Mouse (Mus musculus) ES-E14 (cell line): ENCODE measurements around the gene Rad51b.

Source experiments
- HCFC1 ChIP-seq: IDR thresholded peaks from 2 replicates; pipeline ENCODE4 v1.6.1; 2012; ENCODE audit warnings: low read length, inconsistent platforms, borderline replicate concordance; ENCODE audit not compliant: insufficient read depth
- MAFK ChIP-seq: IDR thresholded peaks from 2 replicates; pipeline ENCODE4 v1.6.1; 2014; ENCODE audit warnings: mild to moderate bottlenecking, low read depth, low read length, inconsistent platforms; ENCODE audit not compliant: insufficient read depth
- ZC3H11A ChIP-seq: IDR thresholded peaks from 2 replicates; pipeline ENCODE4 v1.6.1; 2012; ENCODE audit warnings: low read depth, mild to moderate bottlenecking, inconsistent platforms, low read length, borderline replicate concordance

GRCm38 (mm10) chr12:79725711-79726110 lies 428.6 kb downstream of the Rad51b start:
- TF ChIP-seq ZC3H11A (no peak), MAFK (no peak), HCFC1 (no peak)
